Mouse (Mus musculus): ENCODE measurements around the gene Vps26a. TPM values are rescaled to one million over a fixed set of nuclear protein-coding genes. Genes with fewer than 3 reads are reported as not detected.

The Vps26a gene
- polyA plus RNA-seq, 1 experiment: 73.3 TPM

DNA sequence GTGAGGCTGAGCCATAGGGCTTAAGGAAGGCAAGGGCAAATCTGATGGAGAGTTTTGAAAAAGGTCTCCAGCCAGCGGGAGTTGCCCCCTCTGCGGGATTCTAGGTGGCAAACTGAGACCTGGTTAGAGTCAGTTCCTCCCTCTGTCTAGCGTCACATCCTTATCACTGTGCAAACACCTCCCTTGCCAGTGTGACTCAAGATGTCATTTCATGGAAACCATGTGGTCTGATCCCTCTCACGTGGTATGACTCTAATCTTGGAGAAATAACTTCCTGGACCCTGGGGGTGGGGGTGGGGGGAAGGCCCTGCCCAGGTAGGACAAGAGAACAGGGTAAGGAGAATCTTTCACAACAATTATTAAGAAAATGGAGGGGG is 73.0 kb downstream of the Vps26a start:
- Histone ChIP-seq H3K36me3 (ENCODE audit: control insufficient read depth, insufficient read depth, low read length, poor library complexity, severe bottlenecking) (no peaks in the 10 kb centered on the region), H3K27ac (ENCODE audit: insufficient read depth, low read length) (no peak overlapping the region), H3K27me3 (ENCODE audit: control insufficient read depth, insufficient read depth, low read length, poor library complexity, severe bottlenecking) (no peaks in the 10 kb centered on the region), H3K9ac (ENCODE audit: low read depth, poor library complexity, severe bottlenecking) (no peak overlapping the region), H3K4me3 (ENCODE audit: low read depth, low read length) (no peak overlapping the region), H3K4me1 (ENCODE audit: control insufficient read depth, insufficient read depth, low read length) (no peaks in the 10 kb centered on the region), H3K9me3 (replicated peaks; ENCODE audit: control insufficient read depth, insufficient read depth, low read length, poor library complexity, severe bottlenecking) (no peaks in the 10 kb centered on the region)
- no peak for TF ChIP-seq EP300 (IDR thresholded peaks at IDR 0.05; ENCODE audit: insufficient read depth, low read depth, low read length)
- TF ChIP-seq POLR2A (IDR thresholded peaks at IDR 0.05; ENCODE audit: insufficient read depth, low read length): no peak

DNA sequence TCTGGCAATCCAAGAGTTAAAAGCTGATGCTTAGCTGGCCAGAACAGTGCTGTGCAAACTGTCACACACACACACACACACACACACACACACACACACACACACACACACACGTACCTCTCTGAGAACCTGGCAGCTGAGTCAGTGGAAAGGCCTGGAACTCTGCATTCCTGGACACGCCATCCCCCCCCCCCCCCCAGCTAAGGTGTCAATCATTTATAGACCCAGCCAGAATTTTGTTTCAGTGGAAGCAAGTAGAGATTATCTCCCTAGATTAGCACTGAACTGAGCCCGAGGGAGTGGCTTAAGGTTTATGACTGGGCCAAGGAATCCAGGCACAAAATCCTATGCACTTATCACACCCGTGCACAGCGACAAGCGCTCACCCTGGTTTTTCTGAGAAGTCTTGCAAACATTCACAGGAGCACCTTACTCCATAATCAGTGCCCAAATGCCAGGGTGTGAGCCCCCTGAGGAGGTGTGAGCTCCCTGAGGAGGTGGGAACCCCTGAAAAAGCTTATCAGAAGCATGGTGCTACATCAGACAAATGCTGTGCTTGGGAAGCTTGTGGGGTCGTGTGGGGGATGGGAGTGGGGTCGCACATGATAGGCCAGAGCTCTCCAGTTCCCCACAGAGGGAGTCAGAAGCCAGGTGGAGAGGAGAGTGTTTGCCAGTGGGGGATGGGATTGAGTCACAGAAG is 73.5 kb downstream of the Vps26a start:
- H3K9ac ChIP-seq (ENCODE audit: low read depth, poor library complexity, severe bottlenecking): no peak overlapping the region
- no peak overlapping the region for H3K27ac ChIP-seq (ENCODE audit: insufficient read depth, low read length)
- no peaks in the 10 kb centered on the region for H3K4me1 ChIP-seq (ENCODE audit: control insufficient read depth, insufficient read depth, low read length)

DNA sequence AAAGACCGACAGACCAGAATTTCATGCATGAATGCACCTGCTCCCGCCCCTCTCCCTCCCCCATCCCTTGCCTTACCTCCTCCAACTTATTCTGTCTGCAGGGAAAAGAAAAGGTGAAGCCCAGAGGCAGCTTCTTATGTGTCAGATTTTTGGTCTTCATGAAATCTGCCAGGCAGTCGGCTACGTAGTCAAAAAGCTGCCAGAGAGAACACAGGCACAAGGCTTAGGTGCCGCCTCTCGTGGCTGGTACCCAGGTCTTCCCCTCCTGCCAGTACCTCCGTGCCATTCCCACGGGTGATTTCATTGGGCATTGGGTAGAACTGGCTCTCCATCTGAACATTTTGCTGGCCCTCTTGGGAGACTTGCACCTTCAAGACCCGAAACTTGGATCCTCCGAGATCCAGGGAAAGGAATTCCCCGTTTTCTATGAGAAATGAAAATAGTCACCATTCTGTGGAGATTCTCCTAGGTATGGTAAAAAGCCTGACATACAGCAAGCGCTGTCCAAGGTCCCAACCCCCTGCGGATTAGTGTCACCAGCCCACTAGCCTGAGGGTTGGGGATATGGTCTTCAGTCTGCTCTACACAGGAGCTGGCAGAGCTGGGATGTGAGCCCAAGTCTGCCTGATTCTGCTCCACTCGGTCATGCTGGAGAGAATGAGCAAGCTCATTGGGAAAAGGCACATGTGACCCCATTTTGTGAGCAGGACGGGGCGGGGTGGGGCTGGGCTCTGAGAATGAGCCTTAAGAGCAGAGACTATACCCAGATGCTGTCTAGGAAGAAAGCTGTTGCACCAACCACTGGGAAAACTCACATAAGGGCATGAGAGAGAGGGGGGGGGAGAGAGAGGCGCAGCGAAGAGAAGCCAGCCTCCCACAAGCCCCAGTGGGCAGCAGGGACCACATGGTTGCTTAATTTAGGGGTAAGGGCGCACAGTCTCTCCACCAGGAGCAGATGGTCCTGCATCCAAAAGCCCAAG is 74.9 kb downstream of the Vps26a start:
- TF ChIP-seq POLR2A (IDR thresholded peaks at IDR 0.05; ENCODE audit: insufficient read depth, low read length): no peak
- TF ChIP-seq CTCF (IDR thresholded peaks at IDR 0.05; ENCODE audit: low read depth, low read length): no peak
- no peak for TF ChIP-seq EP300 (IDR thresholded peaks at IDR 0.05; ENCODE audit: insufficient read depth, low read depth, low read length)
- Histone ChIP-seq H3K4me3 (ENCODE audit: low read depth, low read length) (no peak overlapping the region), H3K4me1 (ENCODE audit: control insufficient read depth, insufficient read depth, low read length) (no peaks in the 10 kb centered on the region), H3K27me3 (ENCODE audit: control insufficient read depth, insufficient read depth, low read length, poor library complexity, severe bottlenecking) (no peaks in the 10 kb centered on the region), H3K9me3 (replicated peaks; ENCODE audit: control insufficient read depth, insufficient read depth, low read length, poor library complexity, severe bottlenecking) (no peaks in the 10 kb centered on the region), H3K27ac (ENCODE audit: insufficient read depth, low read length) (no peak overlapping the region), H3K36me3 (ENCODE audit: control insufficient read depth, insufficient read depth, low read length, poor library complexity, severe bottlenecking) (no peaks in the 10 kb centered on the region), H3K9ac (ENCODE audit: low read depth, poor library complexity, severe bottlenecking) (no peak overlapping the region)

More for the DNA sequence above, 73.5 kb downstream of the Vps26a start:
- H3K9me3 ChIP-seq (replicated peaks; ENCODE audit: control insufficient read depth, insufficient read depth, low read length, poor library complexity, severe bottlenecking): no peaks in the 10 kb centered on the region
- no peak for TF ChIP-seq POLR2A (IDR thresholded peaks at IDR 0.05; ENCODE audit: insufficient read depth, low read length)
- TF ChIP-seq CTCF (IDR thresholded peaks at IDR 0.05; ENCODE audit: low read depth, low read length): no peak
- no peak for TF ChIP-seq EP300 (IDR thresholded peaks at IDR 0.05; ENCODE audit: insufficient read depth, low read depth, low read length)
- H3K4me3 ChIP-seq (ENCODE audit: low read depth, low read length): no peak overlapping the region
- H3K36me3 ChIP-seq (ENCODE audit: control insufficient read depth, insufficient read depth, low read length, poor library complexity, severe bottlenecking): no peaks in the 10 kb centered on the region
- H3K27me3 ChIP-seq (ENCODE audit: control insufficient read depth, insufficient read depth, low read length, poor library complexity, severe bottlenecking): no peaks in the 10 kb centered on the region

GRCm38 (mm10) chr10:62410943-62411342 is 75.7 kb downstream of the Vps26a start:
- no peak overlapping the region for H3K4me3 ChIP-seq (ENCODE audit: low read depth, low read length)
- no peak overlapping the region for H3K27ac ChIP-seq (ENCODE audit: insufficient read depth, low read length)
- no peaks in the 10 kb centered on the region for H3K36me3 ChIP-seq (ENCODE audit: control insufficient read depth, insufficient read depth, low read length, poor library complexity, severe bottlenecking)
- no peaks in the 10 kb centered on the region for H3K27me3 ChIP-seq (ENCODE audit: control insufficient read depth, insufficient read depth, low read length, poor library complexity, severe bottlenecking)
- H3K4me1 ChIP-seq (ENCODE audit: control insufficient read depth, insufficient read depth, low read length): no peaks in the 10 kb centered on the region
- no peak overlapping the region for H3K9ac ChIP-seq (ENCODE audit: low read depth, poor library complexity, severe bottlenecking)
- TF ChIP-seq EP300 (IDR thresholded peaks at IDR 0.05; ENCODE audit: insufficient read depth, low read depth, low read length) (no peak), CTCF (IDR thresholded peaks at IDR 0.05; ENCODE audit: low read depth, low read length) (peak; percentile 96), POLR2A (IDR thresholded peaks at IDR 0.05; ENCODE audit: insufficient read depth, low read length) (no peak)
- no peaks in the 10 kb centered on the region for H3K9me3 ChIP-seq (replicated peaks; ENCODE audit: control insufficient read depth, insufficient read depth, low read length, poor library complexity, severe bottlenecking)

Other genes starting within 250 kb of the Vps26a start
- not detected in 2 replicates for gene Tacr2, start 234.4 kb downstream of the Vps26a start, polyA plus RNA-seq (2011; ENCODE audit: insufficient read depth, insufficient read length, low read depth, missing spikeins)
- 59.5 and 61.3 TPM in 2 replicates for gene Hk1, start 106.9 kb downstream of the Vps26a start, polyA plus RNA-seq (2011; ENCODE audit: insufficient read depth, insufficient read length, low read depth, missing spikeins)
- gene Hkdc1, start 64.3 kb downstream of the Vps26a start, polyA plus RNA-seq (2011; ENCODE audit: insufficient read depth, insufficient read length, low read depth, missing spikeins): 0.16 TPM in 1 of 2 replicates, not detected in the other
- not detected in 2 replicates for gene 4930507D05Rik, start 37.3 kb downstream of the Vps26a start, polyA plus RNA-seq (2011; ENCODE audit: insufficient read depth, insufficient read length, low read depth, missing spikeins)
- gene Supv3l1, start 37.1 kb downstream of the Vps26a start, polyA plus RNA-seq (2011; ENCODE audit: insufficient read depth, insufficient read length, low read depth, missing spikeins): 40.6 and 41.0 TPM in 2 replicates
- 0.87 TPM in 1 of 2 replicates, not detected in the other for gene Srgn, start 40.6 kb upstream of the Vps26a start, polyA plus RNA-seq (2011; ENCODE audit: insufficient read depth, insufficient read length, low read depth, missing spikeins)
- gene Kif1bp, start 91.7 kb upstream of the Vps26a start, polyA plus RNA-seq (2011; ENCODE audit: insufficient read depth, insufficient read length, low read depth, missing spikeins): 26.2 and 28.3 TPM in 2 replicates
- gene Ddx21, start 115.5 kb upstream of the Vps26a start, polyA plus RNA-seq (2011; ENCODE audit: insufficient read depth, insufficient read length, low read depth, missing spikeins): 170 and 179 TPM in 2 replicates
- gene Ddx50, start 164.4 kb upstream of the Vps26a start, polyA plus RNA-seq (2011; ENCODE audit: insufficient read depth, insufficient read length, low read depth, missing spikeins): 96.5 and 115 TPM in 2 replicates
- gene Stox1, start 239.3 kb upstream of the Vps26a start, polyA plus RNA-seq (2011; ENCODE audit: insufficient read depth, insufficient read length, low read depth, missing spikeins): 1.1 TPM in 1 of 2 replicates, not detected in the other

Data from ES-Bruce4 (cell line).